Mouse (Mus musculus): ENCODE data around the gene Pdcd2l. TPM values are rescaled to one million over a fixed set of nuclear protein-coding genes. Genes with fewer than 3 reads are reported as not detected.
A peak's percentile ranks its signal among the peaks of the same experiment; 100 is the strongest.

Pdcd2l gene
- polyA plus RNA-seq, 1 experiment = 40.6 TPM

DNA sequence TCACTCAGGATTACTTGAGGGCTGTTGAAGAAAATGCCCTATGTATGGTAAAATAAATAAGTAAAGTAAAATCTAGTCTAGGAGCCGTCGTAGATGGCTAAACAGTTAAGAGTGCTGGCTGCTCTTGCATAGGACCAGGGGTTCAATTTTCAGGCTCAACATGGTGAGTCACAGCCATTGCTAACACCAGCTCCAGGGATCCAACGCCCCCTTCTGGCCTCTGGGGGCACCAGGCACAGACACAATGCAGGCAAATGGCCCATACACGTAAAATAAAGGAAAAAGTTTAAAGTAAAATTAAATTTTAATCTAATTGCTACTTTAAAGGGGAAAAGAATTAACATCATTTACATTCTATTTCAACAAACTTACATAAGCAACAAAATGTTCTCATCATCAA is 29.6 kb downstream of the Pdcd2l start:
- TF ChIP-seq POLR2A (IDR thresholded peaks at IDR 0.05; ENCODE audit: control insufficient read depth, extremely low read depth, insufficient read depth, low read length, poor library complexity) (no peak), CTCF (IDR thresholded peaks at IDR 0.05; ENCODE audit: borderline replicate concordance, control insufficient read depth, extremely low read depth, insufficient read depth, low read length, poor library complexity) (no peak)
- Histone ChIP-seq H3K4me1 (replicated peaks; ENCODE audit: control insufficient read depth, insufficient read depth, low read length) (no peaks in the 10 kb centered on the region; the same call in 1 of the 2 replicates), H3K36me3 (ENCODE audit: control insufficient read depth, insufficient read depth, low read length) (peaks cover 29% of the 10 kb centered on the region), H3K27ac (ENCODE audit: control insufficient read depth, insufficient read depth, low read length) (no peak overlapping the region), H3K4me3 (ENCODE audit: control insufficient read depth, insufficient read depth, low read length) (no peak overlapping the region), H3K27me3 (ENCODE audit: control insufficient read depth, insufficient read depth, low read length) (no peaks in the 10 kb centered on the region)
- WGBS = 65% methylated on average over 4 of the region's 4 CpGs
- peak; percentile 23 for DNase-seq

DNA sequence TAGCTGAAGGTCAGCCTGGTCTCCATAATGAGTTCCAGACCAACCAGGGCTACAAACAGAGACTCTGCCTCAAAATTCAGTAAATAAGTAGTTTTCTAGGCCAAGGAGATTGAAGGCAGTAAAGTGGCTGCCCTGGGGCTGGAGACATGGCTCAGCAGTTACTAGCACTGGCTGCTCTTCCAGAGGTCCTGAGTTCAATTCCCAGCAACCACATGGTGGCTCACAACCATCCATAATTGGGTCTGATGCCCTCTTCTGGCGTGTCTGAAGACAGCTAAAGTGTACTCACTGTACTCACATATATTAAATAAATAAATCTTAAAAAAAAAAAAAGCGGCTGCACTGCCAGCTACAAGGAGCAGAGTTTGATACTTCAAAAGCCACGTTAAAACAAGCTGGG is 30.5 kb downstream of the Pdcd2l start:
- Histone ChIP-seq H3K27ac (ENCODE audit: control insufficient read depth, insufficient read depth, low read length) (no peak overlapping the region), H3K4me3 (ENCODE audit: control insufficient read depth, insufficient read depth, low read length) (no peak overlapping the region), H3K4me1 (replicated peaks; ENCODE audit: control insufficient read depth, insufficient read depth, low read length) (no peaks in the 10 kb centered on the region; the same call in 1 of the 2 replicates), H3K27me3 (ENCODE audit: control insufficient read depth, insufficient read depth, low read length) (no peaks in the 10 kb centered on the region), H3K36me3 (ENCODE audit: control insufficient read depth, insufficient read depth, low read length) (peaks cover 38% of the 10 kb centered on the region)
- DNase-seq = no peak
- TF ChIP-seq CTCF (IDR thresholded peaks at IDR 0.05; ENCODE audit: borderline replicate concordance, control insufficient read depth, extremely low read depth, insufficient read depth, low read length, poor library complexity) (no peak), POLR2A (IDR thresholded peaks at IDR 0.05; ENCODE audit: control insufficient read depth, extremely low read depth, insufficient read depth, low read length, poor library complexity) (no peak)
- WGBS = 89% methylated on average over 3 of the region's 3 CpGs

DNA sequence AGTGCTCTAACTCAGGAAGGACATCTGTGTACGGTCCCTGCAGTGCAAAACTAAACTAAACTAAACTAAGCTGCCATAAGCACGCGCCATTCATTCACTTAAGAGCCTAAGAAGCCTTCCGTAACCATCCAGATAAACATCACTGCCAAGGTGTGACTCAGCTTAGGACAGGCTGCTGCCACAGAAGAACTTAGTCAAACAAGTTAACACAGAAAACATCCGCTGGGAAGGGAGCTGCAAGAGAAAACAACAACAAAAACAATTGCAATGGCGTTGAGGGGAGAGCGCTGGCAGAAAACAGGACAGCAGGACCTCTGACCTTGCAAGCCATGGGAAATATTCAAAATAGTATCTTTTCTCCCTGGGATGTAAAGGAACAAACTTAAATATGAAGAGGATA is 31.8 kb downstream of the Pdcd2l start:
- TF ChIP-seq POLR2A (IDR thresholded peaks at IDR 0.05; ENCODE audit: control insufficient read depth, extremely low read depth, insufficient read depth, low read length, poor library complexity) (no peak), CTCF (IDR thresholded peaks at IDR 0.05; ENCODE audit: borderline replicate concordance, control insufficient read depth, extremely low read depth, insufficient read depth, low read length, poor library complexity) (no peak)
- 98% methylated on average over 7 of the region's 7 CpGs for WGBS
- Histone ChIP-seq H3K36me3 (ENCODE audit: control insufficient read depth, insufficient read depth, low read length) (peaks cover 50% of the 10 kb centered on the region), H3K4me1 (replicated peaks; ENCODE audit: control insufficient read depth, insufficient read depth, low read length) (no peaks in the 10 kb centered on the region; the same call in 1 of the 2 replicates), H3K27ac (ENCODE audit: control insufficient read depth, insufficient read depth, low read length) (no peak overlapping the region), H3K27me3 (ENCODE audit: control insufficient read depth, insufficient read depth, low read length) (no peaks in the 10 kb centered on the region), H3K4me3 (ENCODE audit: control insufficient read depth, insufficient read depth, low read length) (no peak overlapping the region)
- DNase-seq = no peak

DNA sequence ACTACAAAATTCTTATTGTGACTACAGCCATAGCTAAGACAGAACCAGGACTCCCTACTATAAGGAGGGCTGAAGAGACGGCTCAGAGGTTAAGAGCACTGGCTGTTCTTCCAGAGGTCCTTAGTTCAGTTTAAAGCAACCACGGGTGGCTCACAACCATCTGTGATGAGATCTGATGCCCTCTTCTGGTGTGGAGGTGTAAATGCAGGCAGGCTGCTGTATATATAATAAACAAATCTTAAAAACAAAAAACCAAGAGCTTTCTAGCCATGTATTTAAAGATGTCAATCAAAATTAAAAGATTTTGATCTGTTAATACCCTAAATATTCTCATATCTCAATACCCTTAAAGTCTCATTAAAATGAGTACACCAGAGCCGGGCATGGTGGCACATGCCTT is 37.3 kb downstream of the Pdcd2l start:
- no peak for DNase-seq
- 93% methylated on average over 3 of the region's 3 CpGs for WGBS
- no peak for TF ChIP-seq POLR2A (IDR thresholded peaks at IDR 0.05; ENCODE audit: control insufficient read depth, extremely low read depth, insufficient read depth, low read length, poor library complexity)
- TF ChIP-seq CTCF (IDR thresholded peaks at IDR 0.05; ENCODE audit: borderline replicate concordance, control insufficient read depth, extremely low read depth, insufficient read depth, low read length, poor library complexity) = no peak
- Histone ChIP-seq H3K4me1 (replicated peaks; ENCODE audit: control insufficient read depth, insufficient read depth, low read length) (no peaks in the 10 kb centered on the region), H3K27me3 (ENCODE audit: control insufficient read depth, insufficient read depth, low read length) (no peaks in the 10 kb centered on the region), H3K27ac (ENCODE audit: control insufficient read depth, insufficient read depth, low read length) (no peak overlapping the region), H3K4me3 (ENCODE audit: control insufficient read depth, insufficient read depth, low read length) (no peak overlapping the region), H3K36me3 (ENCODE audit: control insufficient read depth, insufficient read depth, low read length) (peaks cover 90% of the 10 kb centered on the region)

GRCm38 (mm10) chr7:34157994-34158393 is 38.5 kb downstream of the Pdcd2l start:
- WGBS = 98% methylated on average over 3 of the region's 3 CpGs
- no peaks in the 10 kb centered on the region for H3K27me3 ChIP-seq (ENCODE audit: control insufficient read depth, insufficient read depth, low read length)
- TF ChIP-seq POLR2A (IDR thresholded peaks at IDR 0.05; ENCODE audit: control insufficient read depth, extremely low read depth, insufficient read depth, low read length, poor library complexity) = no peak
- no peak for TF ChIP-seq CTCF (IDR thresholded peaks at IDR 0.05; ENCODE audit: borderline replicate concordance, control insufficient read depth, extremely low read depth, insufficient read depth, low read length, poor library complexity)
- no peaks in the 10 kb centered on the region for H3K4me1 ChIP-seq (replicated peaks; ENCODE audit: control insufficient read depth, insufficient read depth, low read length)
- peaks cover 92% of the 10 kb centered on the region for H3K36me3 ChIP-seq (ENCODE audit: control insufficient read depth, insufficient read depth, low read length)
- H3K27ac ChIP-seq (ENCODE audit: control insufficient read depth, insufficient read depth, low read length) = no peak overlapping the region
- H3K4me3 ChIP-seq (ENCODE audit: control insufficient read depth, insufficient read depth, low read length) = no peak overlapping the region
- no peak for DNase-seq

- WGBS = 97% methylated on average over 4 of the region's 4 CpGs
- no peaks in the 10 kb centered on the region for H3K4me1 ChIP-seq (replicated peaks; ENCODE audit: control insufficient read depth, insufficient read depth, low read length)
- DNase-seq = no peak
- TF ChIP-seq CTCF (IDR thresholded peaks at IDR 0.05; ENCODE audit: borderline replicate concordance, control insufficient read depth, extremely low read depth, insufficient read depth, low read length, poor library complexity) (no peak), POLR2A (IDR thresholded peaks at IDR 0.05; ENCODE audit: control insufficient read depth, extremely low read depth, insufficient read depth, low read length, poor library complexity) (no peak)
- no peaks in the 10 kb centered on the region for H3K27me3 ChIP-seq (ENCODE audit: control insufficient read depth, insufficient read depth, low read length)
- H3K36me3 ChIP-seq (ENCODE audit: control insufficient read depth, insufficient read depth, low read length) = peaks cover 90% of the 10 kb centered on the region
- no peak overlapping the region for H3K4me3 ChIP-seq (ENCODE audit: control insufficient read depth, insufficient read depth, low read length)
- no peak overlapping the region for H3K27ac ChIP-seq (ENCODE audit: control insufficient read depth, insufficient read depth, low read length)
Measured at GRCm38 (mm10) chr7:34147193-34147592, 49.3 kb downstream of the Pdcd2l start.

GRCm38 (mm10) chr7:34141123-34141522 is 55.3 kb downstream of the Pdcd2l start:
- no peak for DNase-seq
- H3K4me3 ChIP-seq (ENCODE audit: control insufficient read depth, insufficient read depth, low read length) = no peak overlapping the region
- H3K4me1 ChIP-seq (replicated peaks; ENCODE audit: control insufficient read depth, insufficient read depth, low read length) = no peaks in the 10 kb centered on the region
- no peaks in the 10 kb centered on the region for H3K27me3 ChIP-seq (ENCODE audit: control insufficient read depth, insufficient read depth, low read length)
- H3K27ac ChIP-seq (ENCODE audit: control insufficient read depth, insufficient read depth, low read length) = no peak overlapping the region
- 97% methylated on average over 13 of the region's 13 CpGs for WGBS
- TF ChIP-seq CTCF (IDR thresholded peaks at IDR 0.05; ENCODE audit: borderline replicate concordance, control insufficient read depth, extremely low read depth, insufficient read depth, low read length, poor library complexity) = no peak
- no peak for TF ChIP-seq POLR2A (IDR thresholded peaks at IDR 0.05; ENCODE audit: control insufficient read depth, extremely low read depth, insufficient read depth, low read length, poor library complexity)
- H3K36me3 ChIP-seq (ENCODE audit: control insufficient read depth, insufficient read depth, low read length) = peaks cover 54% of the 10 kb centered on the region
